Mouse (Mus musculus) testis, adult 2 months (tissue): Measurements from ENCODE around the gene S100a1. TPM values are rescaled to one million over a fixed set of nuclear protein-coding genes. Genes with fewer than 3 reads are reported as not detected.

Source experiments
- H3K27ac ChIP-seq: fragments of 200-500 bp; 2 replicates; pipeline ENCODE4 v1.5.1; 2012; ENCODE audit warnings: low read depth, low read length; ENCODE audit not compliant: control insufficient read depth, insufficient read depth
- H3K27me3 ChIP-seq: fragments of 200-500 bp; 2 replicates; pipeline ENCODE4 v1.6.1; 2012; ENCODE audit warnings: mild to moderate bottlenecking, low read length, moderate library complexity; ENCODE audit not compliant: control insufficient read depth, insufficient read depth
- H3K36me3 ChIP-seq: fragments of 200-500 bp; 2 replicates; pipeline ENCODE4 v1.6.1; 2012; ENCODE audit warnings: mild to moderate bottlenecking, low read length; ENCODE audit not compliant: control insufficient read depth, insufficient read depth
- H3K4me1 ChIP-seq: fragments of 200-500 bp; 2 replicates; pipeline ENCODE4 v1.6.1; 2012; ENCODE audit warnings: low read length; ENCODE audit not compliant: control insufficient read depth, insufficient read depth
- H3K4me3 ChIP-seq: fragments of 200-500 bp; 2 replicates; pipeline ENCODE4 v1.5.1; 2012; ENCODE audit warnings: low read depth, mild to moderate bottlenecking, low read length, moderate library complexity, mixed read lengths; ENCODE audit not compliant: control insufficient read depth
- CTCF ChIP-seq: fragments of 200-500 bp; IDR thresholded peaks from 2 replicates; pipeline ENCODE4 v1.5.1; 2012; ENCODE audit warnings: low read depth, mild to moderate bottlenecking, inconsistent platforms, low read length, moderate library complexity; ENCODE audit not compliant: control insufficient read depth, insufficient read depth, insufficient replicate concordance
- POLR2A ChIP-seq: fragments of 200-500 bp; IDR thresholded peaks from 2 replicates; pipeline ENCODE4 v1.6.1; 2012; ENCODE audit warnings: low read depth, mild to moderate bottlenecking, inconsistent platforms, low read length, moderate library complexity; ENCODE audit not compliant: control insufficient read depth
- polyA plus RNA-seq: library from polyadenylated mRNA; depleted of rRNA; stranded (reverse); fragments of >200 nt; gene quantifications from 2 replicates; pipeline ENCODE4 v1.2.3, GENCODE M21; 2012

The S100a1 gene
- polyA plus RNA-seq, 1 experiment, result 17.6 TPM

DNA sequence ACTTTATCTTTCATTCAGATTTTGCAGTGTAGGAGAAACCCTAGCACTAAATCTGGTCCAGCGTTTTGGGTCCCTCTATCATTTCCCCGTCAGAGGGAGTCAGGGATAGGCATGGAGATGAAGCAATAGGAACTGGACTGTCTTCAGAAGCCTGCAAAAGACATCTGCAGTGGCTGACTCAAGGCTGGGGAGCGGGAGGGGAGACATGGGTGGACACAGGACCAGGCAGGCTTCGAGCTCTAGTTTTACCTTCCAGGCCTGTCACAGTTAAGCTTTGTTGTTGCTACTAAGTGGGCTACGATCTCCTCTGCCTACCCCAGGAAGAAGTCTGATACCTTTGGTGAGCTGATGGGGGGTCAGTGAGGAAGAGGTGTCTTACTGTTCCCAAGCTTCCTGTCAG is 1.9 kb downstream of the S100a1 start:
- H3K27ac ChIP-seq, result no peak overlapping the region
- H3K4me3 ChIP-seq, result no peak overlapping the region
- H3K36me3 ChIP-seq, result peaks cover 3% of the 10 kb centered on the region
- H3K27me3 ChIP-seq, result no peaks in the 10 kb centered on the region
- TF ChIP-seq CTCF (no peak), POLR2A (no peak)
- peaks cover 18% of the 10 kb centered on the region for H3K4me1 ChIP-seq

DNA sequence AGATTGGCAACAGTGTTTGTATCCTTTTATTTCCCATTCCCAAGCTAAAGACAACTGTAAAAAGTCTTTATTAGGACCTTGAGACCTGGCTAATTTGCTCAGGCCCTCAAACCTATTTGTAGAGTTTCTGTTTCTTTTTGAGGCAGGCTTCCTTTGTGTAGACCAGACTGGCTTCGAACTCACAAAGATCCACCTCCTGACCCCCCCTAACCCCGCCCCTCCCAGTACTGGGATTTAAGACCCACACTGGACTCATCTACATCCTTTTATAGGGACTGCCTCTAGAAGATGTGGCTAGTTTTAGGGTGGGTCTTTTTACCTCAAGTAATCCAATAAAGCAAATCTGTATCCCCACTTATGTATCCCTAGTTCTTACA is 4.5 kb downstream of the S100a1 start:
- H3K4me3 ChIP-seq, result peak overlapping the region; percentile 100; the same call in 1 of the 2 replicates

GRCm38 (mm10) chr3:90508950-90509746 is 5.0 kb downstream of the S100a1 start, which contains the start of gene Chtop:
TSS of gene Chtop (minus strand) at chr3:90509498.
- TF ChIP-seq CTCF, result 0 out of 2 replicates have a peak, but pooled peaks have one; percentile 3
- TF ChIP-seq POLR2A, result peak; percentile 85
- H3K36me3 ChIP-seq, result peaks cover 7% of the 10 kb centered on the region
- H3K27ac ChIP-seq, result peak within 1 kb of the TSS; percentile 99
- H3K4me3 ChIP-seq, result peak within 1 kb of the TSS; percentile 100
- H3K27me3 ChIP-seq, result no peaks in the 10 kb centered on the region
- H3K4me1 ChIP-seq, result peaks cover 7% of the 10 kb centered on the region

More for the DNA sequence above, 4.5 kb downstream of the S100a1 start:
- Histone ChIP-seq H3K36me3 (peaks cover 7% of the 10 kb centered on the region), H3K4me1 (peaks cover 13% of the 10 kb centered on the region), H3K27ac (peak overlapping the region; percentile 80), H3K27me3 (no peaks in the 10 kb centered on the region)
- no peak for TF ChIP-seq CTCF
- TF ChIP-seq POLR2A, result no peak

DNA sequence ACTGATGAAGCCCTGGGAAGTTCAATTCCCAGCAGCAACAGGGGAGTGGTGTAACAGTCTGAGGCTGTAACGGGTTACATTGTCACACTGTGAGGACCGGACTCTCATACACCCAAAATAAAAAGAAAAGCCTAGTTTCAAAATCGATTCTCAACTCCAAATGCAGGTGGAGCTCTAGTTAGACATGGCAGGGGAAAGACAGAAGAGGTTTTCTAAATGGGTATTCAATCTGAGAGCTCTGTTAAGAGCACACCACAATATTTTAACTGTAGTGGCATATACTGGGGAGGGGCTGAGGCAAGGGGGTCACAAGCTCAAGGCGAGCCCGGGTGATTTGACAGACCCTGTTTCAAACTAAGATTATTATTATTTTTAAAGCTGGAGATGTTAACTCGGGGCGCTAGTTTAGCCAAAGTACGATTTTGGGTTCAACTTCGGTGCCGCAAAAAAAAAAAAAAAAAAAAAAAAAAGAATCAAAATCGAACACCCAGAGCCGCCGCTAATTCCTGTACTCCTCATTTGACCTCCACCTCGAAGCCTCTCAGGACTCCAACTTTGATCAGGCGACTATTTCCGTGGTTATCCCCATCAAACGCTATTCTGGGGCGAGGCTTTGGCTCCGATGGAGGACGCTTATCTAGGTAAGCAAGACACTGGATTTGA is 5.8 kb downstream of the S100a1 start:
- Histone ChIP-seq H3K27me3 (no peaks in the 10 kb centered on the region), H3K4me3 (peak overlapping the region; percentile 100), H3K36me3 (peaks cover 7% of the 10 kb centered on the region), H3K27ac (peak overlapping the region; percentile 99), H3K4me1 (peaks cover 2% of the 10 kb centered on the region; the same call in 1 of the 2 replicates)
- no peak for TF ChIP-seq POLR2A
- no peak for TF ChIP-seq CTCF

DNA sequence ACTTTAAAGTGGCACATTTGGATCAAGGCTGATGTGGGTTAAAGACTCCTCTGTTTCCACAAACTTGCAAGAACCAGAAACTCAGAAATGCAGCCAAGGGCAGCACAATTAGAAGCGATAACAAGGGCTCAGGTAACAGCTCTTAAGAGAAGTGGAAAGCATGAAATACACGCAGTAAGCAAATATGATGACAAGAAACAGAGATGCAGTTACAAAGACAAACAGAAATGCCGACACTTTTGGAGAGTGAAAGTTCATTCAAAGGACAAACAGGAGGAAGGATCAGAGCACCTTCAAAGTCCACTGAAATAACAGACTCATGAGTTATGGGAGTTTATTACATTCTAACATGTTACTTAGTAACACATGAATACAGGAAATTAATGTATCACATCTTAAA is 7.8 kb downstream of the S100a1 start:
- TF ChIP-seq POLR2A, result no peak
- no peak for TF ChIP-seq CTCF
- Histone ChIP-seq H3K4me1 (peaks cover 2% of the 10 kb centered on the region; the same call in 1 of the 2 replicates), H3K4me3 (no peak overlapping the region), H3K27me3 (no peaks in the 10 kb centered on the region), H3K36me3 (peaks cover 7% of the 10 kb centered on the region), H3K27ac (no peak overlapping the region)

- no peak overlapping the region for H3K27ac ChIP-seq
- H3K36me3 ChIP-seq, result peaks cover 7% of the 10 kb centered on the region
- no peaks in the 10 kb centered on the region for H3K27me3 ChIP-seq
- H3K4me1 ChIP-seq, result peaks cover 2% of the 10 kb centered on the region; the same call in 1 of the 2 replicates
- no peak overlapping the region for H3K4me3 ChIP-seq
- TF ChIP-seq POLR2A (no peak), CTCF (no peak)
Observed at GRCm38 (mm10) chr3:90505216-90505615, 9.0 kb downstream of the S100a1 start.

DNA sequence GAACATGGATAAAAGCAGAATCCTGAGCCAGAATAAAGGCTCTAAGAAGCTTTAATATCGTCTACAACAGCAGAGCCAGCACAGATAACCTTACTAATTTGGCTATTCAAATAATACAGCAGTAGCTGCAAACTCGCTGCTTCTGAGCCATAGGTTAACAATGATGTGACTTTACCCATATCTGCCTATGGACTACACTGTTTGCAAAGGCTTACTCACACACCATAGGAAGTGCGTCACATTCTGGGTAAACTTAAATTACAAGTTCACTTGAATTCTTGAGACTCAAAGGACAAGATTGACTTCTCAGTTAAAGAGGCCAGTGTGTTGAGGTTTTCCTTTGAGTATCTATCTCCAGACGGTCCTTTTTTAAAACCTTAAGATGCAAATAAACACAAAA is 10.7 kb downstream of the S100a1 start:
- H3K36me3 ChIP-seq, result peaks cover 7% of the 10 kb centered on the region
- TF ChIP-seq POLR2A, result no peak
- no peak for TF ChIP-seq CTCF
- H3K4me3 ChIP-seq, result no peak overlapping the region
- no peaks in the 10 kb centered on the region for H3K27me3 ChIP-seq
- H3K4me1 ChIP-seq, result peaks cover 2% of the 10 kb centered on the region; the same call in 1 of the 2 replicates
- H3K27ac ChIP-seq, result no peak overlapping the region

GRCm38 (mm10) chr3:90497597-90497996 is 16.6 kb downstream of the S100a1 start:
- Histone ChIP-seq H3K4me3 (no peak overlapping the region), H3K27ac (no peak overlapping the region), H3K4me1 (no peaks in the 10 kb centered on the region), H3K27me3 (no peaks in the 10 kb centered on the region), H3K36me3 (0 out of 2 replicates have a peak, but pooled peaks cover 1% of the 10 kb centered on the region)
- TF ChIP-seq CTCF, result no peak
- no peak for TF ChIP-seq POLR2A
